Mouse (Mus musculus): Measurements from ENCODE around the gene Nt5dc3.

Gene Nt5dc3

DNA sequence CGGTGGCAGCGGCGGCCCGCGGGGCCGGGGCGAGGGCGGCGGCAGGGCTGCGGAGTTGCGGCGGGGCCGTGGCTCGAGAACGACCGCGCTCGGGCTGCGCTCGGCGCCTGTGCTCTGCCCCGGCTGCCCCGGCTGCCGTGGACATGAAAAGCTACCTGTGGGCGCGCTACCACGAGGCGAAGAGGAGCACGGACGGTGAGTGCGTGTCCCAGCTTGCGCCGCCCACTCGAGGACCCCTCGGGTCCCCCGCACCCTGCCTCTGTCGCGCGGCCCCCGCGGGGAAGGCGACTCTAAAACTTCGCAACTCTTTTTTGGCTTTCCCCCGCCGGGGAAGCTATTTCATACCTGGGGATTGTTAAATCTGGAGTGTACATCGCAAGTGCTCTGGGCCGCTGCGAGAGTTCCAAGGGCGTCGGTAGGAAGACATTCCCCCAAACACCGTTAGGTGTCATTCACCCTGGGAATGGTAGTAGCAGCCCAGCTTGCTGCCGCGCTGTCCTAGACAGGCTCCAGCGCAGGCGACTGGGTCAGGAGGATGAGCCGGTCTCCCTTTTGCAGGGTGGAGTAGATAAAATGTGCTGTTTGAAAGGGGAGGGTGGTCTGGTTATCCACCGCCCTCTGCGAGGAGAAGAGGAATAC, 431 bp downstream of the Nt5dc3 start:
- DNase-seq (ENCODE audit: low read depth, low spot score), result peak; percentile 6

DNA sequence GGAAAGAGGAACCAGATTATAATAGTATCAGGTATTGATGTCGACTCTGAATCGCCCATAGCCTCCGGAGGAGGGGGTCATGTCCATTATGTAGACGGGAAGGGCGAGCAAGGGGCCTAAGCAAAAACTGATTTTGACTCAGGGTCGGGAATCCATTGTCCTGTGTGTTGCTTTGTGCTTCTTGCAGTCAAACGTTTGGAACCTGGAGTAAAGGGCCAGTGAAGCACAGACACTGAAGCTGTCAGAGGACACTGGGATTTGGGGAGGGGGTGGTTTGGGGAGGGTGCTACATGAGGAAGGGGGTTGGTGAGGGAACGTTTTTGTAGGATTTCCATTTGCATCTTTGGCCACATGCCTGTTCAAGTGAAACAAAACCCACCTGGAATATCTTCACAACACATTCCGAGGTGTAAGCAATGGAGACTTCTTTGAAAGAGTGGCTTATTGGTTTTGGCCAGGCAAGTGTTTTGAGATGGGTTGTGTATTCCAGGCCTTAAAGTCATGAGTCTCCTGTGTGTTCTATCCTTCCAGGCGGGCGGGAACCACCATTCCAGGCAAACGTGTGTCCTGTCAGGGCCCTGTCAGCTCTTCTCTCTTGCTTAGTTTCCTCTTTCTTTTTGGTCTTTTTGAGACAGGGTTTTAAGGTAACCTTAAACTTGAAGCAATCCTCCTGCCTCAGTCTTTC, 1.2 kb downstream of the Nt5dc3 start:
- no peak for DNase-seq (ENCODE audit: low read depth, low spot score)

DNA sequence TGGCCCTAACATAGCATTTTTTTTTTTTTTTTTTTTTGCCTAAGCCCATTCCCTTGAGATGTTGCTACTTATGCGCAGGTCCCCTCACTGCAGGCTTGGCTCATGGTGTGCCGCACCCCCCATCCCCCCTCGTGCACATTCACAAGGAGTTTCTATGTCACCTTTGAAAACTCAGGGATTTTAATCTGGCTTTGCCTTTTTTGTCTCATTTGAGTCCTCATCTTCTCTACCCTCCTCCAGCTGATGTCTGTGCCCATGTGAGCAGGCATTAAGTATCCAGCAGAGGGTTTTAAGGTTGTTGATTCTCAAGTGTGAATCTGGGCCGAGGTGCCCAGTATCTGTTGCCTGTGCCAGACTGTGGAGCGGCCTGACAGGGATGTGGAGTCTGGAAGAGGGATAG, 2.8 kb downstream of the Nt5dc3 start:
- no peak for DNase-seq (ENCODE audit: low read depth, low spot score)

DNA sequence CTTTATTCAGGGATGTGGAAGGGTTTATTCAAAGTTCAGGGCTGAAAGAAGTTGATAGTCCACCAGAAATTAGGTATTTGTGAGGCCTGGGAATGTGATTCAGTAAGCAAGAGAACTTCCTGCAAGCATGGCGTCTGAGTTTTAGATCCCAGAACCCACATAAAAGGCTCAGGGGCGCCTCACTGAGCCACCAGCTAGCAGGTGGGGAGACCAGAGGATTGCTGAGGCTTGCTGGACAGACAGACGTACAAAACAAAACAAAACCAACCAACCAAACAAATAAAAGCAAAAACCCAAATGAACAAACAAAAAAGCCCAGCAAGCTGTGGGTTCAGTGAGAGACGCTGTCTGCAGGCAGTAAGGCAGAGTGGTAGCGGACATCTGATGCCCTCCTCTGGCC, 3.9 kb downstream of the Nt5dc3 start:
- no peak for DNase-seq (ENCODE audit: low read depth, low spot score)

DNA sequence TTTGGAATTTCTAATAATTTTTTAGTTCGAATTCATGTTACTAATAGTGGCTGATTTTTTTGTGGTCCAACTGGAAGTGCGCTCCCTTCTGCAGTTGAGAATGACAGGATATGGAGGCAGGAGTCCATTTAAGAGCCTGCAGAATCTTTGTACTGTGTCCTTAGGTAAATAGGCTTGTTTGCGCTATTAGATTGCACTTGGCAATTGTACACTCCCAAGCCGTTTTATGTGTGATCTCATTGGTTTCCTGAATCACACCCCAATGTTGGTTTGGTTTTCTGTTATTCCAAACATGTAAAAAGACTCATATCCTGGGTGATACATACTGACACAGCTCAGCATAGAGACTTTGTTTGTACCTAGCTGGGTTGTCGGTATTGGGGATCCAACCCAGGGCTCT, 4.8 kb downstream of the Nt5dc3 start:
- DNase-seq (ENCODE audit: low read depth, low spot score), result no peak

DNA sequence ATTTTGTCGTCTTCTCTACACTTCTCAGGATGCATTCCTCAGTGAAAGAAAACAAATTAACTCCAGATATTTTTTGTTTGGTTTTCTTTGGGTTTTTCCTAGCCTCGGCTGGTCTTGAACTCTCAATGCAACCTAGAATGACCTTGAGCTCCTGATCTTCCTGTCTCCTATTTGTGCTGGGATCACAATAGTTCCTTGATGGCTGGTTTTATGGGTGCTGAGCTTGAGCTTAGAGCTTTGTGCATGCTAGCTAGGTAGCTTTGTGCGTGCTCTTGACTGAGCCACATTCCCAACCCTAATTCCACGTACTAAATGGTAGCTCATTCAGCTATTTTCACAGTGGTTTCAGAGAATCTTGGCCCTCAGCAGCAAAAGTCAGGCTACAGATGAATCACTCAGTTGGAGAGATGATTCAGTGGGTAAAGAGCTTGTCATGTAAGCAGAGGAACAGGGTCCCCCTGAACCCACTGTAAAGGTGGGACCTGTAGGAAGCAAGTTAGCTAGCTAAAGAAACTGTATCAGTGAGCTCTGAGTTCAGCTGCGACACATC, 5.4 kb downstream of the Nt5dc3 start:
- no peak for DNase-seq (ENCODE audit: low read depth, low spot score)

DNA sequence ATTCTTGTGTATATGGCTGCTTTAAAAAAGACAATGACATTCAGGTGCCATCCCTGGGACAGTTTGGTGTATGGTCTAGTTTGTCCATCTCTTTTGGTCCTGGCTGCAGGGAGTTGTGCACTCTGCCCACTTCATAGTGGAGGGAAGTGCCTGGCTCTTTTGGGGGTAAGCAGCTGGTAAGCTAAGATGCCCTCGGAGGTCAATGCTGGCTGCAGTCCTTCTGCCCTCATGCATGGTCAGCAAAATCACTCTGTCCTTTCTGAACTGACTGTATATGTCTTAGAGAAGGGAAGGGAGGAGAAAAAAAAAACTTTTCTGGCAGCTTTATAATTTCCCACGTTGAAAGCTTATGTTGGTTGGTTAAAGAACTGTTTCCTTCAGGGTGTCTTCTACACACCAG, 6.6 kb downstream of the Nt5dc3 start:
- DNase-seq (ENCODE audit: low read depth, low spot score), result no peak

DNA sequence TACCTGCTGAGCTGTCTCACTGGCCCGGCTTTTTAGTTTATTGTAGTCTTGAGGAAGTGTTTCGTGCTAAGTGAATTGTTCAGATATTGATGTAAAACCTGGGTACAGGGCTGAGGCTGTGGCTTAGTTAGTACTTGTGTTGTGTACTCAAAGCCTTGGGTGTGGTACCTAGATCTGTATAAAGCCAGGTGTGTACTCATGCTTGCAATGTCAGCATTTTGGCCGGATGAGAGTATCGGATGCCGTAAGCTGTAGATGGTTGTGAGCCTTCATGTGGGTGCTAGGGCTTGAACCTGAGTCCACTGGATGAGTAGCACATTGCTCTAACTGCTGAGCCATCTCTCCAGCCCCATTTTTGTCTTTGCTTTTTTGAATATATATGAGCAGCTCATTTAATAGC, 7.3 kb downstream of the Nt5dc3 start:
- no peak for DNase-seq (ENCODE audit: low read depth, low spot score)

DNA sequence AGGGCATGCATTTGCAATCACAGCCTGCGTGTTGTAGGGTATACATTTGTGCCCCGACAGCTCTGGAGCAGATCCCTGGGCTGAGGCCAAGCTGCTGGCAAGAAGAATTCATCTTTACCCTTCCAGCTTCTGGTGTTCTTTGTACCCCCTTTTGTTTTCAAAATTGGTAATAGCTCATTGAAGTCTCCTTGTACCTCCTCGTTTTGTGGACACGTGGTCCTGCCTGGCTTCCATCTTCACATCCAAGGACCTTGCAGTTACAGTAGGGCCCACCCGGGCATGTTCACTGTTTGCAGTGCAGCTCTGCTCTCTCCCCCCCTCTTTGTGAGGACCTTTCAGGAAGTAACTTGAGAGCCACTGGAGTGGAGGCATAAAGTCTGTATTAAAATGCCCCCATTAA, 9.4 kb downstream of the Nt5dc3 start:
- no peak for DNase-seq (ENCODE audit: low read depth, low spot score)

DNA sequence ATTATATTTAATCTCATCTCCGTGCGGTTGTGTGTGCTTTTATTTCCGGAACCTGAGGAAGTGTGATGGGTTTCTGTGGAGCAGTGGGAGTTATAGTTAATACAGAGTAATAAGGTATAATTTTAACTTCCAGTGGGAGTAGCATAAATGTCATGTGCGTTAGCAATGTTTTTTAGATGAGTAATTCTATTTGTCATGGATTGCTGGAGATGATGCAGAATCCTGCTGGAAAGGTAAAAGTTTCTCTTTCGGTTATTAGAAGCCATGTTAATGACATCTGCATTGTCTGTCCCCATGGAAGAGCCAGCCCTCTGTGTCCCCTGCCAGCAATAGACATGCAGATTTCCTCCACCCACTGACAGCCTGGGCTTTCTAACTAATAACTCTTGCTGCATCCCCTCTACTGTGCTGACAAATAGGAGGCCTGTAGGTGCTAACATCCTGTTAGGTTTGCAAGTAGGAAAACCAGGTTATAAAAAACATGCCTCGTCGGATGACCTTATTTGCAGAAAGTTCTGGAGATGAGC, 10.4 kb downstream of the Nt5dc3 start:
- DNase-seq (ENCODE audit: low read depth, low spot score), result no peak

DNA sequence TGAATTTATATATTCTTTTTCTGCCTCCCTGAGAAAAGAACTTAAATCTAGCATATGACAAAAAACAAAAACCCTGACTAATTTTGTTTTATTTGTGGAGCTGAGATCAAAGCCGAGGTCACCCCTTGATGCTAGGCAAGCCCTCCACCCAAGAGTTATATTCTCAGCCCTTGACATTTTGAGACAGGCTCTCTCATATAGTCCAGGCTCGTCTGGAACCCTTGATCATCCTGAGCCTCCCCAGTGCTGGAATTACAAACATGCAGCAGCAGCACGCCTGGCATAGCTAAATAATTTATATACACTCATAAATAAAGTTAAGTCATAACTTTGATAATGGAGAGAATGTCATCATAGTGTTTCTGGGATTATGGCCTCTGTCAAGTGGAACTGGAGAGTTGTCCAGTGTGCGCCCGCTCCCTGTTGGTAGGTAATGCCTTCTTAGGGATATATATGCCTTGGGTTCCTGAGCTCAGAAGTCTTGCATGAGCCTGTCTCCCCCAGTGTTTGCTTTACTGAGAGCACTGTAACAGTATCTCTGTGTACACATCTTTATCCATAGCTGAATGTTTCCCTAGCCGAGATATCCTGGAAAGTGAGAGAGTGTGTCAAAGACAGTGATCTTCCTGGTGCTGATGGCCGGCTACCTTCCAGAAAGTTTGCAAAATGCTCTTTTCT, 12.8 kb downstream of the Nt5dc3 start:
- DNase-seq (ENCODE audit: low read depth, low spot score), result no peak

DNA sequence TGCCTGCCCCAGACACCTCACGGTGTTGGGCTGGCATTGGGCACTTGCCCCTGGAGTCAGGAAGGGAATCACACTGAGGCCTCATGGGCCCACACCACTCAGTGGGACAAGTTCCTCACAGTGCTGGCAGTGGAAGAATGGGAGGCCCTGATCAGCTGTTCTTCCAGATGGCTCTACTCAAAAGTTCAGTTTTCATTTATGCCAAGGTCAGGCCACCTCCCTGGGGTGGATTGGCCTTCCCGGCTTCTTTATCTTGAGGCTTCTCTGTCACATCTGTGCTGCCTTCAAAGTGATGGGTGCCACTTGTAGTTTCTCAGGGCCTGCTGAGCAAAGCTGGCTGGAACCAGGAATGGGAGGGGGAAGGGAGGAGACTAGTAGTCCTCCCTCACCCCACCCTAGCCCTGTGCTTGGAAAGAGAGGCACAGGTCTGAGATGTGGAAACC, 14.7 kb downstream of the Nt5dc3 start:
- DNase-seq (ENCODE audit: low read depth, low spot score), result no peak

DNA sequence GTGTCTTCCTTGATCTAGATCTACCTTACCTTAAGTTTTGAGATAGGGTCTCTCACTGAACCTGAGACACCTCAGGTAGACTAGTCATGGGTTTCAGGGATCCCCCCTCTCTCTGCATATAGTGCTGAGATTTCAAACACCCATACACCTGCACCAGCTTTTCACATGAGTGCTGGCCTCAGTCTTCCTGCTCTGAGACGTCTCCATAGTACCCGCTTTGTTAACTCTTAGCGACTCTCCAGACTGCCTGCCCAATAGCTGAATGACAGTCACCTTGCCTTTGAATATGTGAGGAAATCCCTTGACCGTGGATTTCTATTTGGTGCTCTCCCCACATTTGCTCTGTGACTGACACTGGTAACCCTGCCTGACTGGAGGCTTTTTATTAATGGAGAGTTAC, 15.4 kb downstream of the Nt5dc3 start:
- no peak for DNase-seq (ENCODE audit: low read depth, low spot score)

DNA sequence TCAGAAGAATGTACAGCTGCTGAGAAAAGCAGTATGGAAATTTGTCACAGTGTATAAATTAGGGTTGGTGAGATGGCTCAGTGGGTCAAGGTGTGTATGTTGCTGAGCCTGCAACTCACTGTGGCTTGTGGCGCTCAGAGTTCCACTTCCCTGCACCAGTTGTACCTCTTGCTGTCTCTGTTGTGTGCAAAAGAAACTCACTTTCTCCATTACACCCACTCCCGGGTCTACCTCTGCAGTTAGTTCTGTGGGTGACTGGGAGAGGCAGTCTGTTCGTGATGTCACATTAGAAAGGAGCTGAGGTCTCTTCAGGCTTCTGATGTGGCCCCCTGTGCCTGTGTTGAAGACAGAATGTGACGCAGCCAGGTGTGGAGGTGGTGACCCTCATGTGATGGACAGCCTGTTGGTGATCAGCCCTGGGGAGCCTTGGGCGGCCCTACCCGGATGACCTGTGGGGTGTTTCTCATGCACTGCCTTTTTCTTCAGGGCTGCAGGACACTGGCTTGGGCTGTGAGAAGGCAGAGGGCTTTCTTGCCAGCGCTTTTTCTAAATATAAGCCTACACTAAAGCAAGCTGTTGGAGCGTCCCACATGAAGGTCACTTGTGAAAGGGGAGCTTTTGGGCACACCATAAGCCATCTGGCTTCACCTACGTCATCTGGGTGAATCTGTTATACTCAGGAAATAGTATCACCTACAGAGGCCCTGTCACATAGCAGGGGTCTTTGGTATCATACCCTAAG, 16.2 kb downstream of the Nt5dc3 start:
- DNase-seq (ENCODE audit: low read depth, low spot score), result no peak

DNA sequence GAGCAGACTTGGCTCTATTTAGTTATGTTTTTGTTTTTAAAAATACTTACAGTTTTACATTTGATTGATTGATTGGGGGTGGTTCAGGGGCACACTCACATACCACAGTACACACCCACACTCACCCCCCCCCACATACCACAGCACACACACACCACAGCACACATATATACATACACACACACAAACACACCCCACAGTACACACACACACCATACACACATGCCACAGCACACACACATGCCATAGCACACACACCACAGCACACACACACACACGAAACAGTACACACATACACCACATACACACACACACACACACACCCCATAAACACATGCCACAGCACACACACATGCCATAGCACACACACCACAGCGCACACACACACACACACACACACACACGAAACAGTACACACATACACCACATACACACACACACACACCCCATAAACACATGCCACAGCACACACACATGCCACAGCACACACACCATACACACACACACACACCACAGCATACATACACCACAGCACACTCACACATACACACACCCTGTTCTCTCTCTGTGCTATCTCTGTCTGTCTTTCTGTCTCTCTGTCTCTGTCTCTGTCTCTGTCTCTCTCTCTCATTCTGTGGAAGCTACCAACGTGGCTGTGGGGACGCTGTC, 17.4 kb downstream of the Nt5dc3 start:
- no peak for DNase-seq (ENCODE audit: low read depth, low spot score)

DNA sequence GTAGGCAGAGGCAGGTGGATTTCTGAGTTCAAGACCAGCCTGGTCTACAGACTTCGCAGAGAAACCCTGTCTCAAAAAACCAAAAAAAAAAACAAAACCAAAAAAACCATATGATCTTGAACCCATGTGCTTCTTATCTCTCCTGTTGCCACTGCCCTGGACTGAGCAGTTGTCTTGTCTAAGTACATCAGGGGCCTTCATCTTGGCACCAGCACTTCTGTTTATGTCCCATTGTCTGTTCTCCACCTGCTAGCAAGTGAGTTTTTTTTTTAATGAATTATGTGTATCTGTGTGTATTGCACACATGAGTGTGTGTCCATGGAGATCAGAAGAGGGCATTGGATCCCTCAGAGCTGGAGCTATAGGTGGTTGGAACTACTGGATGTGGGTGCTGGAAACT, 28.6 kb downstream of the Nt5dc3 start:
- no peak for DNase-seq (ENCODE audit: low read depth, low spot score)

DNA sequence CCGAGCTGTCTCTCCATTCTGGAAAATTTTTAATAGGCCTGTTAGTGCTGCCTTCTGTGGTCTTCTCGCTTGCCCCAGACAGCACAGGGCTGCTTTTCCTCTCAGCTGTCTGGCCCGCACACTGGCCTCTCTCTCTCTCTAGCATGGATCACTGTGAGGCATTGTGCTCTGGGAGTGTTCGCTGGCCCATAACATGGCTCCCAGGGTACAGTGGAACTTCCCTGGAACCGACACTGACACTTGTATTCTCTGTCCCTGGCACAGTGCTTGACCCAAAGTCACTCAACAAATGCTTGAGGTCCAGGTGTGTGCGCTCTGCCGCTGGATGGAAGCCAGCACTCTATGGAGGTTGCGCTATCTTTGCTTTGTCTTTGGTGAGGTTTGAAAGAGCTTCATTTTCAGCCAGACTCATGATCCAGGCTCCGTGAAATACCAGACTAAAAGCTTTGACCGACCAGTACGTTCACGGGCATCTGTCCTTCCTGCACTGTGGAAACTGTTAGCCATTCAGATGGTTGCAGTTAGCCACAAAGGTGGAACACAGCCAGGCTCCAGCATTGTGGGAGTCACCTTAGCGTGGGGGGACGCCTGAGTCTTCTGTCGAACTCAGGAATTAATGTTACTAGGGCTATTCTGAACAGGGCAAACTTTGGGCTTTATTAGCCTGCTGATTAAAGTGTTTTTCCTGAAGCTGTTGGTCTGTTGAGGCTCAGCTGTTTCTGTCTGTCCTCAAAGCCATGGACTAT, 29.4 kb downstream of the Nt5dc3 start:
- no peak for DNase-seq (ENCODE audit: low read depth, low spot score)

DNA sequence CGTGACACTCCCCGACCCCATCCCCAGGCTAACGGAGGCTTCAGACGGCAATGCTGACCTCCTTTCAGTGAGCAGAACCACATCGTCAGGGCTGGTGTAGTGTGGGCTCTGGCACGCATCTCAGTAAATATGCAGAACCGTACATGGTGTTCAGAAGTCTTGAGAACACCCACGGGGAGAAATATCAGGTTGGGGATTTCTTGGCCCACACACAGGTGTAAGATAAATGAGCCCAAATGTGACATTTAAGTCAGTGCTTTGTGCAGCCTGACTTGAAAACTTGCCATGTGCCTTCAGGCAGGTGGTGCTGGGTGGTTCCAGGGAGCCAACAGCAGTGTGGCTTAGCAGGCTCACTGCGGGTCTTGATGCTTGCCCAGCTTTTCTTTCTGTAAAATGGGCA, 31.2 kb downstream of the Nt5dc3 start:
- no peak for DNase-seq (ENCODE audit: low read depth, low spot score)

DNA sequence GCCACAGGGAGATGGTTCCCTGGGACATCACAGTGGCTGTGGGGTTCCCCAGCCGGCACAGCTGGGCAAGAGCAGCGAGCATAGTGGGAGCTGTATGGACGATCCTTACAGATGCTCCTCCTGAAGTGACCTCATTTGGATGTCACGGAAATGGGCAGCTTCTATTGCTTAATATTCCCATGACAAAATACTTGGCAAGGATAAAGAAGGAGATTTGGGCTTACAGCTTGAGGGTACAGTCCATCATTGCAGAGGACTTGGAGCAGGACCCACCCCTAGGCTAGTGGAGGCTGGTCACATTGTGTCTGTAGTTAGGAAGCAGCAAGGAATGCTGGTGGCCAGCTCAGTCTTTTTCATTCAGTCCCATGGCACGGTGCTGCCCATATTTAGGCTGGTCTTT, 31.8 kb downstream of the Nt5dc3 start:
- no peak for DNase-seq (ENCODE audit: low read depth, low spot score)

DNA sequence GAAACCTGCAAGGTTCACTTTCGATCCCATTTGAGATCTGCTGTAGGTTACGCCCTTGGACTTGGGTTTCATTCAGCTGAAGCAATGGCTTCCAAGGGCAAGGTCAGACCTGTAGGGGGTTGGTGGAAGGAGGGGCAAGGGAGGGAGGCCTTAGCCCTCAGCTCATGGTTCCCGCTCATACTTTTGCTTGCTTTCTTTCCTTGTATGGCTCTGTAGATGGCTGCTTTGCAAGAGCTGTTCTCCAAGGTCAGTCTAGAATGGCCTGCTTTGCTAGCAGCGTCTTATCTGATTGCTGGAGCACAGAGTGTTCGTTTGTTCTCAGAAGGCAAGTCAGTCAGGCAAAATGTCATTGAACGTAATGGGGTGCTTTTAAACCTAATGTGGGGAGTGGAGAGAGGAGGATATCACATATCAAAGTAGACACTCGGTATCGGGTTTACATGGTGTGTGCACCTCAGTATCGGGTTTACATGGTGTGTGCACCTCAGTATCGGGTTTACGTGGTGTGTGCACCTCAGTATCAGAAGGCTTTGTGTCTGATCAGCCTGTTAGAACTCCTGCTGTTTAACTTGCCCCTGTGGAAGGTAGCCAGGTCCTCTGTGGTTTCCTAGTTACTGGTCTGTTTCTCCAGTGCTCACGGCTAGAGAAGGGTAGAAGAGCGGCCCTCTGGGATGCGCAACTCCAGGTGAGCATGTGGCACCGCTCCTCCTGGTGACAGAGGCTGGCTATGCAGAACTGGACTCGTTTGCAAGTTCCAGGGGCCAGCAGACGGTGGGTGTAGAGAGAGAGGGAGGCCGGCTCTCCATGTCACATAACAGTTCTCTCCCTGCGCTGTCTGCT, 35.7 kb downstream of the Nt5dc3 start:
- no peak for DNase-seq (ENCODE audit: low read depth, low spot score)

All from c-Kit-negative CD71-positive TER-119-positive erythroid progenitor cells, embryonic 14.5 days (primary cell).